Mouse (Mus musculus) CH12.LX (cell line): ENCODE data around the gene Hist1h2bk. TPM values are rescaled to one million over a fixed set of nuclear protein-coding genes. Genes with fewer than 3 reads are reported as not detected.

Experiments used
- DNase-seq: peaks from one replicate; pipeline ENCODE4 v3.0.0-alpha.2; 2013; ENCODE audit errors: extremely low read depth
- H3K27ac ChIP-seq: 2 replicates; pipeline ENCODE4 v1.5.1; 2012; ENCODE audit warnings: low read depth, mild to moderate bottlenecking, control low read depth, moderate library complexity; ENCODE audit not compliant: insufficient read depth
- H3K27me3 ChIP-seq: replicated peaks from 2 replicates; pipeline ENCODE3; 2012; ENCODE audit warnings: inconsistent platforms
- H3K36me3 ChIP-seq, 2 experiments: replicated peaks in 1 of 2; 2 replicates each; pipeline versions ENCODE3 to v1.6.1; 2012; ENCODE audit warnings: inconsistent platforms in 1 of 2, low read length in 1 of 2, mild to moderate bottlenecking in 1 of 2, mixed read lengths in 1 of 2, moderate library complexity in 1 of 2; ENCODE audit not compliant: control insufficient read depth in 1 of 2, insufficient read depth in 1 of 2
- H3K4me1 ChIP-seq, 2 experiments: 2 replicates each; pipeline ENCODE4 v1.6.1; 2012; ENCODE audit warnings: inconsistent platforms in 1 of 2, moderate library complexity in 1 of 2; ENCODE audit not compliant: insufficient read depth in 2 of 2, control insufficient read depth in 1 of 2
- H3K4me2 ChIP-seq: 2 replicates; pipeline ENCODE4 v1.6.1; 2012; ENCODE audit warnings: low read depth, mild to moderate bottlenecking, control low read depth; ENCODE audit not compliant: poor library complexity, insufficient read depth, severe bottlenecking
- H3K4me3 ChIP-seq, 3 experiments: fragments of 150-350 bp in 1 of 3; sonication (generic) in 1 of 3; replicated peaks in 1 of 3; 2 replicates each; pipeline versions ENCODE3 to v1.5.1; 2011 to 2012; ENCODE audit warnings: low read depth in 2 of 3, low read length in 2 of 3, mild to moderate bottlenecking in 2 of 3, moderate library complexity in 2 of 3, control low read depth in 1 of 3, improper control_type of control experiment in 1 of 3, inconsistent platforms in 1 of 3, mixed read lengths in 1 of 3; ENCODE audit not compliant: poor library complexity in 1 of 3
- H3K79me2 ChIP-seq: replicated peaks from 2 replicates; pipeline ENCODE4 v1.6.1; 2012; ENCODE audit warnings: mild to moderate bottlenecking, moderate library complexity; ENCODE audit not compliant: control insufficient read depth, poor library complexity, insufficient read depth, severe bottlenecking; ENCODE audit errors: extremely low read depth
- H3K9ac ChIP-seq: 2 replicates; pipeline ENCODE4 v1.6.1; 2012; ENCODE audit warnings: low read depth, mild to moderate bottlenecking, control low read depth, moderate library complexity; ENCODE audit not compliant: insufficient read depth
- H3K9me3 ChIP-seq: replicated peaks from 2 replicates; pipeline ENCODE3; 2012; ENCODE audit warnings: low read length, inconsistent platforms, mixed read lengths
- BHLHE40 ChIP-seq: IDR thresholded peaks from 2 replicates; pipeline ENCODE4 v1.6.1; 2011; ENCODE audit warnings: mild to moderate bottlenecking, low read depth, low read length, improper control_type of control experiment
- CHD1 ChIP-seq: IDR thresholded peaks from 2 replicates; pipeline ENCODE4 v1.6.1; 2012; ENCODE audit warnings: low read depth, low read length, improper control_type of control experiment, inconsistent platforms
- CHD2 ChIP-seq: IDR thresholded peaks from 2 replicates; pipeline ENCODE4 v1.6.1; 2011; ENCODE audit warnings: low read length, improper control_type of control experiment
- CTCF ChIP-seq, 2 experiments: IDR thresholded peaks in 1 of 2; conservative IDR thresholded peaks in 1 of 2; 2 replicates each; pipeline ENCODE4 v1.5.1; 2011 to 2012; ENCODE audit warnings: low read depth in 2 of 2, low read length in 2 of 2, improper control_type of control experiment in 1 of 2, inconsistent platforms in 1 of 2, mild to moderate bottlenecking in 1 of 2, moderate library complexity in 1 of 2
- E2F4 ChIP-seq: IDR thresholded peaks from 2 replicates; pipeline ENCODE4 v1.6.1; 2011; ENCODE audit warnings: low read depth, low read length, improper control_type of control experiment; ENCODE audit not compliant: insufficient replicate concordance
- ELF1 ChIP-seq: IDR thresholded peaks from 2 replicates; pipeline ENCODE4 v1.6.1; 2014; ENCODE audit warnings: low read depth, mild to moderate bottlenecking, inconsistent platforms, low read length, improper control_type of control experiment
- EP300 ChIP-seq: IDR thresholded peaks from 2 replicates; pipeline ENCODE4 v1.6.1; 2011; ENCODE audit warnings: low read length, improper control_type of control experiment
- ETS1 ChIP-seq: conservative IDR thresholded peaks from 2 replicates; pipeline ENCODE4 v1.6.1; 2012; ENCODE audit warnings: low read depth, mild to moderate bottlenecking, inconsistent platforms, low read length, improper control_type of control experiment, moderate library complexity
- GABPA ChIP-seq: IDR thresholded peaks from 2 replicates; pipeline ENCODE4 v1.6.1; 2012; ENCODE audit warnings: low read depth, low read length, improper control_type of control experiment, inconsistent platforms; ENCODE audit not compliant: insufficient replicate concordance
- HCFC1 ChIP-seq: IDR thresholded peaks from 2 replicates; pipeline ENCODE4 v1.6.1; 2012; ENCODE audit warnings: low read depth, mild to moderate bottlenecking, inconsistent platforms, low read length, improper control_type of control experiment
- IRF4 ChIP-seq: IDR thresholded peaks from 2 replicates; pipeline ENCODE4 v1.6.1; 2014; ENCODE audit warnings: low read depth, mild to moderate bottlenecking, inconsistent platforms, low read length, improper control_type of control experiment
- JUN ChIP-seq: IDR thresholded peaks from 2 replicates; pipeline ENCODE4 v1.6.1; 2011; ENCODE audit warnings: low read depth, mild to moderate bottlenecking, low read length, improper control_type of control experiment, moderate library complexity; ENCODE audit not compliant: insufficient read depth
- JUND ChIP-seq: conservative IDR thresholded peaks from 2 replicates; pipeline ENCODE4 v1.6.1; 2011; ENCODE audit warnings: low read depth, low read length, improper control_type of control experiment
- KAT2A ChIP-seq: IDR thresholded peaks from 2 replicates; pipeline ENCODE4 v1.6.1; 2012; ENCODE audit warnings: low read length, improper control_type of control experiment, inconsistent platforms; ENCODE audit not compliant: insufficient replicate concordance
- MAFK ChIP-seq: IDR thresholded peaks from 2 replicates; pipeline ENCODE4 v1.6.1; 2011; ENCODE audit warnings: low read length, improper control_type of control experiment; ENCODE audit not compliant: insufficient replicate concordance
- MAX ChIP-seq: IDR thresholded peaks from 2 replicates; pipeline ENCODE4 v1.6.1; 2011; ENCODE audit warnings: low read length, improper control_type of control experiment
- MAZ ChIP-seq: IDR thresholded peaks from 2 replicates; pipeline ENCODE4 v1.6.1; 2012; ENCODE audit warnings: low read depth, mild to moderate bottlenecking, inconsistent platforms, low read length, improper control_type of control experiment, moderate library complexity
- MEF2A ChIP-seq: IDR thresholded peaks from 2 replicates; pipeline ENCODE4 v1.6.1; 2014; ENCODE audit warnings: low read depth, mild to moderate bottlenecking, inconsistent platforms, low read length, improper control_type of control experiment, borderline replicate concordance
- MXI1 ChIP-seq: IDR thresholded peaks from 2 replicates; pipeline ENCODE4 v1.6.1; 2011; ENCODE audit warnings: mild to moderate bottlenecking, low read depth, low read length, improper control_type of control experiment
- MYC ChIP-seq: IDR thresholded peaks from 2 replicates; pipeline ENCODE4 v1.6.1; 2011; ENCODE audit warnings: low read depth, mild to moderate bottlenecking, improper control_type of control experiment, low read length
- NELFE ChIP-seq: IDR thresholded peaks from 2 replicates; pipeline ENCODE4 v1.6.1; 2011; ENCODE audit warnings: low read depth, low read length, improper control_type of control experiment
- NRF1 ChIP-seq: IDR thresholded peaks from 2 replicates; pipeline ENCODE4 v1.6.1; 2014; ENCODE audit warnings: low read depth, mild to moderate bottlenecking, inconsistent platforms, low read length, improper control_type of control experiment, moderate library complexity
- PAX5 ChIP-seq: IDR thresholded peaks from 2 replicates; pipeline ENCODE4 v1.6.1; 2012; ENCODE audit warnings: low read length, inconsistent platforms, mixed read lengths
- POLR2A ChIP-seq: IDR thresholded peaks from 2 replicates; pipeline ENCODE4 v1.6.1; 2011; ENCODE audit warnings: low read depth, mild to moderate bottlenecking, improper control_type of control experiment, low read length
- POLR2AphosphoS2 ChIP-seq: IDR thresholded peaks from 2 replicates; pipeline ENCODE4 v1.6.1; 2011; ENCODE audit warnings: low read depth, low read length, improper control_type of control experiment
- RAD21 ChIP-seq: IDR thresholded peaks from 2 replicates; pipeline ENCODE4 v1.6.1; 2011; ENCODE audit warnings: low read depth, mild to moderate bottlenecking, low read length, improper control_type of control experiment, moderate library complexity
- RCOR1 ChIP-seq: conservative IDR thresholded peaks from 2 replicates; pipeline ENCODE4 v1.6.1; 2012; ENCODE audit warnings: low read depth, mild to moderate bottlenecking, inconsistent platforms, low read length, improper control_type of control experiment
- SIN3A ChIP-seq: IDR thresholded peaks from 2 replicates; pipeline ENCODE4 v1.6.1; 2012; ENCODE audit warnings: low read length, improper control_type of control experiment, inconsistent platforms
- SMC3 ChIP-seq: IDR thresholded peaks from 2 replicates; pipeline ENCODE4 v1.6.1; 2011; ENCODE audit warnings: low read depth, low read length, improper control_type of control experiment
- TBP ChIP-seq: conservative IDR thresholded peaks from 2 replicates; pipeline ENCODE4 v1.6.1; 2011; ENCODE audit warnings: low read depth, low read length, improper control_type of control experiment
- TCF12 ChIP-seq: IDR thresholded peaks from 2 replicates; pipeline ENCODE4 v1.6.1; 2014; ENCODE audit warnings: low read depth, mild to moderate bottlenecking, inconsistent platforms, low read length, improper control_type of control experiment
- UBTF ChIP-seq: IDR thresholded peaks from 2 replicates; pipeline ENCODE4 v1.6.1; 2012; ENCODE audit warnings: low read depth, mild to moderate bottlenecking, inconsistent platforms, low read length, improper control_type of control experiment, moderate library complexity
- USF1 ChIP-seq: IDR thresholded peaks from 2 replicates; pipeline ENCODE4 v1.6.1; 2014; ENCODE audit warnings: low read depth, mild to moderate bottlenecking, inconsistent platforms, low read length, improper control_type of control experiment
- USF2 ChIP-seq: conservative IDR thresholded peaks from 2 replicates; pipeline ENCODE4 v1.6.1; 2011; ENCODE audit warnings: low read depth, low read length, improper control_type of control experiment
- ZC3H11A ChIP-seq: IDR thresholded peaks from 2 replicates; pipeline ENCODE4 v1.6.1; 2012; ENCODE audit warnings: low read depth, mild to moderate bottlenecking, inconsistent platforms, low read length, improper control_type of control experiment
- ZKSCAN1 ChIP-seq: IDR thresholded peaks from 2 replicates; pipeline ENCODE4 v1.6.1; 2012; ENCODE audit warnings: low read depth, inconsistent platforms, low read length, improper control_type of control experiment, borderline replicate concordance
- ZMIZ1 ChIP-seq: IDR thresholded peaks from 2 replicates; pipeline ENCODE4 v1.6.1; 2012; ENCODE audit warnings: low read depth, mild to moderate bottlenecking, inconsistent platforms, low read length, improper control_type of control experiment
- ZNF384 ChIP-seq: IDR thresholded peaks from 2 replicates; pipeline ENCODE4 v1.6.1; 2012; ENCODE audit warnings: low read depth, low read length, improper control_type of control experiment, inconsistent platforms
- dilution Hi-C: fragments of 300-500 bp; cut with MboI; formaldehyde crosslinking; loops from 2 replicates; pipeline ENCODE4 v1.14.3; 2020; ENCODE audit warnings: low sequenced_read_pairs; ENCODE audit not compliant: extremely low pct_unique_long_range_greater_than_20kb, extremely low pct_ligation_motif_present
- in situ Hi-C: fragments of 300-500 bp; cut with MboI; formaldehyde crosslinking; loops from 3 replicates; pipeline ENCODE4 v1.14.3; 2019; ENCODE audit warnings: low sequenced_read_pairs, low pct_ligation_motif_present, low pct_unique_long_range_greater_than_20kb, mixed read lengths
- polyA plus RNA-seq: library from polyadenylated mRNA; unstranded; fragments of >175 nt; gene quantifications from 2 replicates; pipeline ENCODE4 v1.2.1, GENCODE M21; 2012; ENCODE audit warnings: low read depth; ENCODE audit not compliant: insufficient read length
- total RNA-seq, 2 experiments: library from RNA; depleted of rRNA; stranded (reverse); fragments of 300-350 nt in 1 of 2; fragments of >200 nt in 1 of 2; gene quantifications; 2 replicates each; pipeline ENCODE4 v1.2.3; 2012 to 2014

The Hist1h2bk gene
- total and polyA plus RNA-seq, 3 experiments = 8.1 to 2,636 (median 47.2) TPM

GRCm38 (mm10) chr13:22036149-22036956, 683 bp downstream of the Hist1h2bk start:
- H3K4me3 ChIP-seq = peak overlapping the region in 2 of 3 experiments; percentile 19 to 28
- H3K4me1 ChIP-seq = peaks cover 0 to 33% of the 10 kb centered on the region in 2 experiments; a peak in 2 of 4 replicates

GRCm38 (mm10) chr13:22036986-22037385, 1.3 kb downstream of the Hist1h2bk start:
- no peak for DNase-seq
- Histone ChIP-seq H3K36me3 (no peaks in the 10 kb centered on the region), H3K4me2 (peak overlapping the region; percentile 65), H3K27ac (peak overlapping the region; percentile 86; the same call in 1 of the 2 replicates), H3K9me3 (no peaks in the 10 kb centered on the region), H3K4me1 (peaks cover 0 to 35% of the 10 kb centered on the region in 2 experiments; a peak in 2 of 4 replicates), H3K27me3 (no peaks in the 10 kb centered on the region), H3K4me3 (no peak overlapping the region), H3K9ac (peak overlapping the region; percentile 69; the same call in 1 of the 2 replicates), H3K79me2 (no peaks in the 10 kb centered on the region)
- in situ Hi-C loops (loop anchor here (10.0 to 25.0 kb wide), 3 partner anchors 292 to 1725 kb away; partner anchors contain the start of genes Hist1h1a, Hist1h2ab, Hist1h3a and Hist1h3b), dilution Hi-C loops (no loop called here)
- TF ChIP-seq CHD2 (no peak), CHD1 (peak; percentile 14; the same call in 1 of the 2 replicates), BHLHE40 (no peak), ZNF384 (0 out of 2 replicates have a peak, but pooled peaks have one; percentile 29), SMC3 (no peak), TBP (0 out of 2 replicates have a peak, but pooled peaks have one; percentile 8)

More at GRCm38 (mm10) chr13:22036149-22036956, 683 bp downstream of the Hist1h2bk start:
- dilution Hi-C loops (no loop called here), in situ Hi-C loops (loop anchor here (10.0 to 25.0 kb wide), 3 partner anchors 292 to 1726 kb away; partner anchors contain the start of genes Hist1h1a, Hist1h2ab, Hist1h3a and Hist1h3b)
- Histone ChIP-seq H3K36me3 (no peaks in the 10 kb centered on the region), H3K79me2 (no peaks in the 10 kb centered on the region), H3K9me3 (no peaks in the 10 kb centered on the region), H3K27me3 (no peaks in the 10 kb centered on the region), H3K9ac (peak overlapping the region; percentile 69), H3K4me2 (peak overlapping the region; percentile 65), H3K27ac (peak overlapping the region; percentile 86)
- TF ChIP-seq PAX5 (no peak), CHD1 (no peak; the same call in none of the 2 replicates), HCFC1 (no peak), USF2 (no peak), KAT2A (0 out of 2 replicates have a peak, but pooled peaks have one; percentile 23), MAZ (no peak), GABPA (no peak), ELF1 (no peak), ZC3H11A (no peak), ZKSCAN1 (no peak), SIN3A (peak; percentile 17), MYC (peak; percentile 40; the same call in 1 of the 2 replicates), MAX (no peak), TCF12 (no peak; the same call in 1 of the 2 replicates), ZMIZ1 (peak; percentile 98), MEF2A (no peak), ETS1 (no peak), BHLHE40 (peak; percentile 28; the same call in 1 of the 2 replicates), NELFE (peak; percentile 78), NRF1 (no peak), MXI1 (no peak), E2F4 (no peak), IRF4 (no peak), ZNF384 (no peak; the same call in 1 of the 2 replicates), POLR2AphosphoS2 (peak; percentile 100), RAD21 (no peak), SMC3 (no peak; the same call in 1 of the 2 replicates), RCOR1 (peak; percentile 91), EP300 (no peak), MAFK (peak; percentile 13; the same call in 1 of the 2 replicates), POLR2A (peak; percentile 85), USF1 (no peak), JUND (no peak), CHD2 (peak; percentile 83), UBTF (peak; percentile 98; the same call in 1 of the 2 replicates), TBP (no peak), JUN (no peak), CTCF (conservative IDR thresholded peaks at IDR 0.05 in 1 of 2, IDR thresholded peaks at IDR 0.05 in 1 of 2; ENCODE audit: low read depth in 2 of 2, low read length in 2 of 2) (no peak)
- peak; percentile 69 for DNase-seq
